Mouse (Mus musculus) midbrain, embryonic 15.5 days (tissue): ENCODE data around the gene Gm43517. TPM values are rescaled to one million over a fixed set of nuclear protein-coding genes. Genes with fewer than 3 reads are reported as not detected.

Experiments
- ATAC-seq: fragments of 200-750 bp; cut with Nextera tagmentation; replicated peaks from 2 replicates; pipeline ENCODE4 v1.8.0; 2017; ENCODE audit warnings: moderate TSS enrichment
- H3K27ac ChIP-seq: fragments of 300-500 bp; sonication (generic); 2 replicates; pipeline ENCODE4 v1.5.1; 2015; ENCODE audit warnings: mild to moderate bottlenecking, inconsistent platforms
- H3K27me3 ChIP-seq: fragments of 300-500 bp; sonication (generic); replicated peaks from 2 replicates; pipeline ENCODE4 v1.6.1; 2015; ENCODE audit warnings: inconsistent platforms
- H3K36me3 ChIP-seq: fragments of 300-500 bp; sonication (generic); replicated peaks from 2 replicates; pipeline ENCODE4 v1.6.1; 2015; ENCODE audit warnings: inconsistent platforms
- H3K4me1 ChIP-seq: fragments of 300-500 bp; sonication (generic); 2 replicates; pipeline ENCODE4 v1.6.1; 2015; ENCODE audit warnings: inconsistent platforms
- H3K4me2 ChIP-seq: fragments of 300-500 bp; sonication (generic); 2 replicates; pipeline ENCODE4 v1.6.1; 2015; ENCODE audit warnings: inconsistent platforms, mild to moderate bottlenecking, moderate library complexity
- H3K4me3 ChIP-seq: fragments of 300-500 bp; sonication (generic); 2 replicates; pipeline ENCODE4 v1.5.1; 2015; ENCODE audit warnings: mild to moderate bottlenecking, inconsistent platforms
- H3K9ac ChIP-seq: fragments of 300-500 bp; sonication (generic); 2 replicates; pipeline ENCODE4 v1.6.1; 2015; ENCODE audit warnings: mild to moderate bottlenecking, inconsistent platforms
- H3K9me3 ChIP-seq: fragments of 300-500 bp; sonication (generic); 2 replicates; pipeline ENCODE4 v1.6.1; 2016; ENCODE audit warnings: inconsistent platforms
- WGBS: fragments of 180-500 bp; shearing (Covaris S2); methylation state at CpG from one replicate; pipeline ENCODE4 v1.1.7; 2015; ENCODE audit warnings: mixed read lengths; 5-methylcytosine and 5-hydroxymethylcytosine counted together
- polyA plus RNA-seq: library from polyadenylated mRNA; unstranded; fragments of >200 nt; fragmentation: Nextera tagmentation; extraction: Ambion mirVana; gene quantifications from 2 replicates; pipeline ENCODE4 v1.2.1, GENCODE M21; 2015

Gene Gm43517
- polyA plus RNA-seq, result 0.24 TPM in 1 of 2 replicates, not detected in the other

- peak within 1 kb of the TSS; percentile 36; the same call in 1 of the 2 replicates for H3K4me2 ChIP-seq
- H3K27ac ChIP-seq, result peak within 1 kb of the TSS; percentile 17; the same call in 1 of the 2 replicates
- no peaks in the 10 kb centered on the region for H3K36me3 ChIP-seq
- H3K27me3 ChIP-seq, result peaks cover 41% of the 10 kb centered on the region
- WGBS, result under 1% methylated on average over 74 of the region's 75 CpGs
- no peaks in the 10 kb centered on the region for H3K9me3 ChIP-seq
- H3K4me1 ChIP-seq, result 0 out of 2 replicates have a peak, but pooled peaks cover 5% of the 10 kb centered on the region
- ATAC-seq, result peak; percentile 53
- H3K9ac ChIP-seq, result no peak within 1 kb of the TSS
- H3K4me3 ChIP-seq, result peak within 1 kb of the TSS; percentile 26
These were observed at the start of gene Gm43517 for GRCm38 (mm10) chr12:49384876-49385630. Gm43517 (plus strand) TSS chr12:49385174.

GRCm38 (mm10) chr12:49349697-49350096, 35.3 kb upstream of the Gm43517 start:
- Histone ChIP-seq H3K27me3 (no peaks in the 10 kb centered on the region), H3K9me3 (no peaks in the 10 kb centered on the region), H3K9ac (no peak overlapping the region), H3K27ac (no peak overlapping the region), H3K4me3 (no peak overlapping the region), H3K36me3 (no peaks in the 10 kb centered on the region), H3K4me2 (no peak overlapping the region), H3K4me1 (no peaks in the 10 kb centered on the region)
- 96% methylated on average over 10 of the region's 10 CpGs for WGBS
- no peak for ATAC-seq

GRCm38 (mm10) chr12:49368931-49369330, 16.0 kb upstream of the Gm43517 start:
- WGBS, result 57% methylated on average over 1 of the region's 1 CpGs

GRCm38 (mm10) chr12:49372170-49372569, 12.8 kb upstream of the Gm43517 start:
- Histone ChIP-seq H3K4me3 (no peak overlapping the region), H3K4me2 (no peak overlapping the region), H3K9ac (no peak overlapping the region), H3K27me3 (peaks cover 66% of the 10 kb centered on the region), H3K4me1 (peaks cover 9% of the 10 kb centered on the region; the same call in 1 of the 2 replicates), H3K9me3 (no peaks in the 10 kb centered on the region), H3K27ac (no peak overlapping the region), H3K36me3 (no peaks in the 10 kb centered on the region)
- no peak for ATAC-seq

More at GRCm38 (mm10) chr12:49368931-49369330, 16.0 kb upstream of the Gm43517 start:
- Histone ChIP-seq H3K4me3 (no peak overlapping the region), H3K27me3 (peaks cover 40% of the 10 kb centered on the region), H3K9ac (no peak overlapping the region), H3K27ac (no peak overlapping the region), H3K4me2 (no peak overlapping the region), H3K4me1 (peaks cover 1% of the 10 kb centered on the region; the same call in 1 of the 2 replicates), H3K9me3 (no peaks in the 10 kb centered on the region), H3K36me3 (no peaks in the 10 kb centered on the region)
- no peak for ATAC-seq

- no peak for ATAC-seq
- Histone ChIP-seq H3K27me3 (peaks cover 76% of the 10 kb centered on the region), H3K9me3 (no peaks in the 10 kb centered on the region), H3K4me2 (no peak overlapping the region), H3K4me1 (peaks cover 9% of the 10 kb centered on the region; the same call in 1 of the 2 replicates), H3K27ac (no peak overlapping the region), H3K9ac (no peak overlapping the region), H3K4me3 (no peak overlapping the region), H3K36me3 (no peaks in the 10 kb centered on the region)
- 4% methylated on average over 5 of the region's 5 CpGs for WGBS
These were observed 11.8 kb upstream of the Gm43517 start for GRCm38 (mm10) chr12:49373176-49373575.

GRCm38 (mm10) chr12:49373821-49374605, 11.0 kb upstream of the Gm43517 start:
- Histone ChIP-seq H3K27ac (no peak overlapping the region), H3K9ac (no peak overlapping the region), H3K27me3 (peaks cover 84% of the 10 kb centered on the region), H3K9me3 (no peaks in the 10 kb centered on the region), H3K4me3 (0 out of 2 replicates have a peak overlapping the region, but pooled peaks have one; percentile 14), H3K4me1 (peaks cover 9% of the 10 kb centered on the region; the same call in 1 of the 2 replicates), H3K4me2 (peak overlapping the region; percentile 28), H3K36me3 (no peaks in the 10 kb centered on the region)
- WGBS, result 2% methylated on average over 24 of the region's 24 CpGs
- ATAC-seq, result 0 out of 2 replicates have a peak, but pooled peaks have one; percentile 5

- H3K4me3 ChIP-seq, result 0 out of 2 replicates have a peak overlapping the region, but pooled peaks have one; percentile 14
- H3K4me1 ChIP-seq, result peaks cover 9% of the 10 kb centered on the region; the same call in 1 of the 2 replicates
- no peak overlapping the region for H3K27ac ChIP-seq
- peak overlapping the region; percentile 28 for H3K4me2 ChIP-seq
- H3K36me3 ChIP-seq, result no peaks in the 10 kb centered on the region
- under 1% methylated on average over 14 of the region's 14 CpGs for WGBS
- peak; percentile 15; the same call in 1 of the 2 replicates for ATAC-seq
- H3K9me3 ChIP-seq, result no peaks in the 10 kb centered on the region
- peaks cover 86% of the 10 kb centered on the region for H3K27me3 ChIP-seq
- no peak overlapping the region for H3K9ac ChIP-seq
These were observed 10.4 kb upstream of the Gm43517 start for GRCm38 (mm10) chr12:49374606-49374995.

- Histone ChIP-seq H3K4me3 (no peak overlapping the region), H3K27me3 (peaks cover 87% of the 10 kb centered on the region), H3K9ac (no peak overlapping the region), H3K27ac (no peak overlapping the region), H3K4me2 (no peak overlapping the region), H3K36me3 (no peaks in the 10 kb centered on the region), H3K4me1 (peaks cover 9% of the 10 kb centered on the region; the same call in 1 of the 2 replicates), H3K9me3 (no peaks in the 10 kb centered on the region)
- 3% methylated on average over 15 of the region's 15 CpGs for WGBS
- ATAC-seq, result no peak
These were observed 9.3 kb upstream of the Gm43517 start for GRCm38 (mm10) chr12:49375427-49376317.

GRCm38 (mm10) chr12:49376318-49376992, 8.5 kb upstream of the Gm43517 start:
- Histone ChIP-seq H3K4me2 (no peak overlapping the region), H3K27ac (no peak overlapping the region), H3K36me3 (no peaks in the 10 kb centered on the region), H3K4me1 (peaks cover 9% of the 10 kb centered on the region; the same call in 1 of the 2 replicates), H3K27me3 (peaks cover 82% of the 10 kb centered on the region), H3K9me3 (no peaks in the 10 kb centered on the region), H3K4me3 (no peak overlapping the region), H3K9ac (no peak overlapping the region)
- 2% methylated on average over 19 of the region's 19 CpGs for WGBS
- ATAC-seq, result no peak; the same call in 1 of the 2 replicates

- 1% methylated on average over 15 of the region's 15 CpGs for WGBS
- H3K36me3 ChIP-seq, result no peaks in the 10 kb centered on the region
- H3K27me3 ChIP-seq, result peaks cover 79% of the 10 kb centered on the region
- no peak overlapping the region for H3K4me3 ChIP-seq
- H3K4me1 ChIP-seq, result peaks cover 9% of the 10 kb centered on the region; the same call in 1 of the 2 replicates
- no peaks in the 10 kb centered on the region for H3K9me3 ChIP-seq
- no peak overlapping the region for H3K27ac ChIP-seq
- ATAC-seq, result no peak
- no peak overlapping the region for H3K4me2 ChIP-seq
- H3K9ac ChIP-seq, result no peak overlapping the region
These were observed 7.5 kb upstream of the Gm43517 start for GRCm38 (mm10) chr12:49377281-49377970.
